ENCODE assay signal across 7 mouse cellular contexts in the genomic region with DNA sequence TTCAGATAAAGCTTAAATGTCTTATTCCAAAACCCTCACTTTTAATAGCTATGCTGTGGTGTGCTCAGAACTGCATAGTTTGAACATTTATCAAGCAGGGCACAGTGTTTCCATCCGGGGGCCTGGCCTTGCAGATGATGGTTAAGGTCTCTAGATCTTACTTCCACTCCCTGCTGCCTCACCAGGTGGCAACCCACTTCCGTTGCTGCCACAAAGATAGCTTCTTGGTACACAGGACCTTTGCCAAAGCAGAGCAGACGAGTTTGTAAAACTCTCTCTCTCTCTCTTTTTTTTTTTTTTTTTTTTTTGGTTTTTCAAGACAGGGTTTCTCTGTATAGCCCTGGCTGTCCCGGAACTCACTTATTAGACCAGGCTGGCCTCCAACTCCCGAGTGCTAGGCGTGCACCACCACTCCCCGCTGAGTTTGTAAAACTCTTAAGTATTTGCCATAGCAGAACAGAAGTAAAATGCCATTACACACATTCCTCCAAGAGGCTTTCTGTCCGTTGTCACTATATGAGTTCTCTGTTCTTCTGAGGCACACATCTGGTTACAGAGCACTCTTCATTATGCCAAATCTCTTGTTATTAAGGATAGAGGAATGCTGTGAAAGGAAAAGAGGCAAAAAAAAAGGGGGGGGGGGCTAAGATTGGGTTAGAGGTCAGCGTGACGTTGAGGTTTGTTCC. TPM values are rescaled to one million over a fixed set of nuclear protein-coding genes. Genes with fewer than 3 reads are reported as not detected.
A peak's percentile ranks its signal among the peaks of the same experiment; 100 is the strongest.
DNase-seq lines count a peak whose midpoint lies in the region; ATAC-seq and TF ChIP-seq lines count a peak whose summit lies in the region.

No protein-coding gene starts in this region.

- no peaks in the 10 kb centered on the region for H3K36me3 ChIP-seq in limb, embryonic 12.5 days

- H3K4me3 ChIP-seq in embryonic fibroblast, embryonic 13.5 days (ENCODE audit: insufficient read depth, low read length), result peak overlapping the region; percentile 12; the same call in 1 of the 2 replicates
- peak overlapping the region; percentile 78 for H3K4me3 ChIP-seq in limb, embryonic 12.5 days (replicated peaks)

- ATAC-seq in CD4-positive, CD25-positive, alpha-beta regulatory T cell, adult 4 months, result peak; percentile 59
- ATAC-seq in limb, embryonic 12.5 days (ENCODE audit: insufficient number of reproducible peaks, insufficient read depth, low FRiP score, low TSS enrichment, low read depth), result peak; percentile 55

- peaks cover 5% of the 10 kb centered on the region for H3K4me1 ChIP-seq in embryonic fibroblast, embryonic 13.5 days (ENCODE audit: control insufficient read depth, insufficient read depth, low read length)
- peaks cover 12% of the 10 kb centered on the region; the same call in 1 of the 2 replicates for H3K4me1 ChIP-seq in limb, embryonic 12.5 days (replicated peaks)

- peak overlapping the region; percentile 57 for H3K4me2 ChIP-seq in limb, embryonic 12.5 days

- no peak for TF ChIP-seq POLR2A in embryonic fibroblast, embryonic 13.5 days (IDR thresholded peaks at IDR 0.05; ENCODE audit: low read depth, low read length)

- peak; percentile 42 to 48 for DNase-seq in B cell, adult 2 months
- DNase-seq in natural killer cell, adult 2 months (ENCODE audit: low spot score in 2 of 2), result peak; percentile 32 to 50
- no peak for DNase-seq in right cerebral cortex, postnatal 14 days
- DNase-seq in adrenal gland, adult 2 months, result no peak

- no peak overlapping the region for H3K9ac ChIP-seq in limb, embryonic 12.5 days (replicated peaks)

- H3K27me3 ChIP-seq in limb, embryonic 12.5 days, result no peaks in the 10 kb centered on the region

- WGBS in limb, embryonic 12.5 days, result 66% methylated on average over 10 of the region's 10 CpGs

- H3K27ac ChIP-seq in embryonic fibroblast, embryonic 13.5 days (ENCODE audit: insufficient read depth, low read length), result 0 out of 2 replicates have a peak overlapping the region, but pooled peaks have one; percentile 9
- peak overlapping the region; percentile 94 for H3K27ac ChIP-seq in limb, embryonic 12.5 days

- no peak for TF ChIP-seq CTCF in embryonic fibroblast, embryonic 13.5 days (IDR thresholded peaks at IDR 0.05; ENCODE audit: borderline replicate concordance, insufficient read depth, low read length)

- no peaks in the 10 kb centered on the region for H3K9me3 ChIP-seq in limb, embryonic 12.5 days

RNA-seq across cellular contexts. Expression of a gene that starts 0.8 kb away (rescaled TPM):
- 1 to 10 TPM; 4.5 to 8.2 TPM for polyA plus RNA-seq in CD4-positive, CD25-positive, alpha-beta regulatory T cell, adult 4 months (2017; shearing (Covaris generic))
- 24.0 and 26.3 TPM in 2 replicates for polyA plus RNA-seq in embryonic fibroblast, embryonic 13.5 days (2011; ENCODE audit: insufficient read length, low read depth, missing spikeins)
- 3.8 and 3.9 TPM in 2 replicates for polyA plus RNA-seq in limb, embryonic 12.5 days (2016; fragmentation: Nextera tagmentation; extraction: Ambion mirVana)
- 10 to 100 TPM; 24.2 to 41.7 TPM for total RNA-seq in adrenal gland, adult 2 months (2021)
- polyA plus RNA-seq in adrenal gland, adult 2 months (2012; rRNA removed), result 1.9 and 2.7 TPM in 2 replicates

Comparison
In these comparisons a context has a peak if more than half of its experiments do, and no peak if none do; other contexts are left out.
1. DNase-seq: peak in B cell, adult 2 months (2 of 2) and natural killer cell, adult 2 months (2 of 2); none in right cerebral cortex, postnatal 14 days (single experiment) and adrenal gland, adult 2 months (single experiment).